Mouse (Mus musculus) E14TG2a.4 (cell line): ENCODE results near the gene Hist1h3e.

Source experiments
- CTCF ChIP-seq: conservative IDR thresholded peaks from 2 replicates; pipeline ENCODE4 v1.5.1; 2014; ENCODE audit warnings: low read length
- NANOG ChIP-seq: IDR thresholded peaks from 2 replicates; pipeline ENCODE4 v1.6.1; 2014; ENCODE audit warnings: borderline replicate concordance, low read length, mixed read lengths
- POU5F1 ChIP-seq: IDR thresholded peaks from 2 replicates; pipeline ENCODE4 v1.6.1; 2014; ENCODE audit warnings: low read length, borderline replicate concordance

- no peak for TF ChIP-seq CTCF
- TF ChIP-seq NANOG = no peak
- TF ChIP-seq POU5F1 = no peak
These were observed 10.3 kb upstream of the Hist1h3e start for GRCm38 (mm10) chr13:23572218-23573033.
